Mouse (Mus musculus): Measurements from ENCODE around the gene Ndufa13. TPM values are rescaled to one million over a fixed set of nuclear protein-coding genes. Genes with fewer than 3 reads are reported as not detected.

Ndufa13 gene
- 112 TPM for polyA plus RNA-seq (2017; shearing (Covaris generic))

GRCm38 (mm10) chr8:69902163-69903062 is at the start of gene Ndufa13, which contains the start of the genes Tssk6 and Yjefn3:
TSS of gene Ndufa13 (minus strand) at chr8:69902558.
TSS of gene Tssk6 (plus strand) at chr8:69902184.
TSS of gene Yjefn3 (minus strand) at chr8:69902712.

GRCm38 (mm10) chr8:69887289-69888243 is 14.8 kb downstream of the Ndufa13 start, which contains the start of gene Cilp2:
TSS of gene Cilp2 (minus strand) at chr8:69887687.

Other genes starting within 250 kb of the Ndufa13 start
- gene Zfp964, start 248.1 kb downstream of the Ndufa13 start, polyA plus RNA-seq (2017; shearing (Covaris generic)) = not detected
- gene Zfp869, start 191.8 kb downstream of the Ndufa13 start, polyA plus RNA-seq (2017; shearing (Covaris generic)) = 100 TPM
- gene Zfp963, start 152.6 kb downstream of the Ndufa13 start, polyA plus RNA-seq (2017; shearing (Covaris generic)) = 3.4 TPM
- not detected for gene Gm20422, start 127.7 kb downstream of the Ndufa13 start, polyA plus RNA-seq (2017; shearing (Covaris generic))
- gene Atp13a1, start 111.4 kb downstream of the Ndufa13 start, polyA plus RNA-seq (2017; shearing (Covaris generic)) = 83.2 TPM
- gene Zfp866, start 111.4 kb downstream of the Ndufa13 start, polyA plus RNA-seq (2017; shearing (Covaris generic)) = 17.8 TPM
- gene Gmip, start 93.9 kb downstream of the Ndufa13 start, polyA plus RNA-seq (2017; shearing (Covaris generic)) = 130 TPM
- not detected for gene Lpar2, start 80.1 kb downstream of the Ndufa13 start, polyA plus RNA-seq (2017; shearing (Covaris generic))
- 15.9 TPM for gene Pbx4, start 70.1 kb downstream of the Ndufa13 start, polyA plus RNA-seq (2017; shearing (Covaris generic))
- not detected for gene Cilp2, start 14.9 kb downstream of the Ndufa13 start, polyA plus RNA-seq (2017; shearing (Covaris generic))
- 1.4 TPM for gene Tssk6, start 374 bp downstream of the Ndufa13 start, polyA plus RNA-seq (2017; shearing (Covaris generic))
- gene Yjefn3, start 154 bp upstream of the Ndufa13 start, polyA plus RNA-seq (2017; shearing (Covaris generic)) = not detected
- 133 TPM for gene Gatad2a, start 93.8 kb upstream of the Ndufa13 start, polyA plus RNA-seq (2017; shearing (Covaris generic))
- 109 TPM for gene Mau2, start 140.2 kb upstream of the Ndufa13 start, polyA plus RNA-seq (2017; shearing (Covaris generic))
- gene Sugp1, start 140.3 kb upstream of the Ndufa13 start, polyA plus RNA-seq (2017; shearing (Covaris generic)) = 49.0 TPM
- not detected for gene Tm6sf2, start 170.4 kb upstream of the Ndufa13 start, polyA plus RNA-seq (2017; shearing (Covaris generic))
- gene Hapln4, start 180.9 kb upstream of the Ndufa13 start, polyA plus RNA-seq (2017; shearing (Covaris generic)) = not detected
- gene Ncan, start 218.3 kb upstream of the Ndufa13 start, polyA plus RNA-seq (2017; shearing (Covaris generic)) = not detected
- gene Nr2c2ap, start 228.8 kb upstream of the Ndufa13 start, polyA plus RNA-seq (2017; shearing (Covaris generic)) = 35.4 TPM
- 22.4 TPM for gene Rfxank, start 236.6 kb upstream of the Ndufa13 start, polyA plus RNA-seq (2017; shearing (Covaris generic))
- 41.0 TPM for gene Borcs8, start 236.9 kb upstream of the Ndufa13 start, polyA plus RNA-seq (2017; shearing (Covaris generic))
- 0.49 TPM for gene Mef2b, start 237.2 kb upstream of the Ndufa13 start, polyA plus RNA-seq (2017; shearing (Covaris generic))